Mouse (Mus musculus): Measurements from ENCODE around the gene Sis. TPM values are rescaled to one million over a fixed set of nuclear protein-coding genes. Genes with fewer than 3 reads are reported as not detected.
A peak's percentile ranks its signal among the peaks of the same experiment; 100 is the strongest.

Gene Sis
- total and polyA plus RNA-seq, 3 experiments: 0.47 to 1.9 (median 1.5) TPM

DNA sequence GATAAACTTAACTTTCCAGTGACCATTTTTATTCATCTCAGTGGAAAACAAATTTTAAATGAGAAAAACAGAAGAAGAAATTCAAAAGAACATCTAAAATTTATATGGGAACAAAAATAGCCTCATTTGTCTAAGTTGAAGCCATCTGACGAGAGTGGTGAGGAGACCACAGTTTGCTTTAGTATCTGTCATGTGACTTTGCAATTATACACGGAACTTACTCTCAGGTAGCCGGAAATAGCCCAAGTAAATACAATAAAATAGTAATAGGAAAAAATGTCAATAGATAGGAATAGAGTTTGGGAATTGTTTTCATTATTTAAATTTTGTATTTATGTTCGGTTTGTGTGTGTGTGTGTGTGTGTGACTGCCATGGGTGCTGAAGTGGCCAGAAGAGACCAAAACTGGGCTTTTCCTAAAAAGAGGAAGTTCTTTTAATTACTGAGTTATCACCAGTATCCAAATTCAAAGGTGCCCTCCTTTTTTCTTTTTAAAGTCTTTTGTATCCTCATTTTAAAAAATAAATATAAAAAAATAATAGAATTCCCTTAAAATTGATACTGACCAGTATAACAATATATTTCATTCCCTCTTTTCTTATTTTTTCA is 48.6 kb downstream of the Sis start:
- Histone ChIP-seq H3K4me1 (ENCODE audit: control insufficient read depth in 1 of 2, insufficient read depth in 2 of 2) (peaks cover 0 to 5% of the 10 kb centered on the region in 2 experiments; a peak in 2 of 4 replicates), H3K79me2 (replicated peaks; ENCODE audit: control insufficient read depth, extremely low read depth, insufficient read depth, poor library complexity, severe bottlenecking) (no peaks in the 10 kb centered on the region), H3K36me3 (replicated peaks in 1 of 2; ENCODE audit: control insufficient read depth in 1 of 2, insufficient read depth in 1 of 2, low read length in 1 of 2) (no peaks in the 10 kb centered on the region), H3K4me2 (ENCODE audit: insufficient read depth, low read depth, poor library complexity, severe bottlenecking) (no peak overlapping the region), H3K9me3 (replicated peaks; ENCODE audit: low read length) (no peaks in the 10 kb centered on the region), H3K4me3 (replicated peaks in 1 of 3; ENCODE audit: low read depth in 2 of 3, low read length in 2 of 3, poor library complexity in 1 of 3) (peak overlapping the region in 1 of 3 experiments; percentile 28), H3K27me3 (replicated peaks) (no peaks in the 10 kb centered on the region), H3K9ac (ENCODE audit: insufficient read depth, low read depth) (no peak overlapping the region), H3K27ac (ENCODE audit: insufficient read depth, low read depth) (no peak overlapping the region)
- TF ChIP-seq RAD21 (IDR thresholded peaks at IDR 0.05; ENCODE audit: low read depth, low read length) (no peak), TBP (conservative IDR thresholded peaks at IDR 0.05; ENCODE audit: low read depth, low read length) (0 out of 2 replicates have a peak, but pooled peaks have one; percentile 17), MAZ (IDR thresholded peaks at IDR 0.05; ENCODE audit: low read depth, low read length) (no peak), BHLHE40 (IDR thresholded peaks at IDR 0.05; ENCODE audit: low read depth, low read length) (peak; percentile 54), CHD1 (IDR thresholded peaks at IDR 0.05; ENCODE audit: low read depth, low read length) (no peak), JUND (conservative IDR thresholded peaks at IDR 0.05; ENCODE audit: low read depth, low read length) (no peak), POLR2AphosphoS2 (IDR thresholded peaks at IDR 0.05; ENCODE audit: low read depth, low read length) (no peak), TCF12 (IDR thresholded peaks at IDR 0.05; ENCODE audit: low read depth, low read length) (no peak), ZMIZ1 (IDR thresholded peaks at IDR 0.05; ENCODE audit: low read depth, low read length) (no peak), SIN3A (IDR thresholded peaks at IDR 0.05; ENCODE audit: low read length) (no peak), ZKSCAN1 (IDR thresholded peaks at IDR 0.05; ENCODE audit: borderline replicate concordance, low read depth, low read length) (no peak), ELF1 (IDR thresholded peaks at IDR 0.05; ENCODE audit: low read depth, low read length) (peak; percentile 34; the same call in 1 of the 2 replicates), ZNF384 (IDR thresholded peaks at IDR 0.05; ENCODE audit: low read depth, low read length) (no peak), USF1 (IDR thresholded peaks at IDR 0.05; ENCODE audit: low read depth, low read length) (peak; percentile 60), IRF4 (IDR thresholded peaks at IDR 0.05; ENCODE audit: low read depth, low read length) (no peak), CTCF (conservative IDR thresholded peaks at IDR 0.05 in 1 of 2, IDR thresholded peaks at IDR 0.05 in 1 of 2; ENCODE audit: low read depth in 2 of 2, low read length in 2 of 2) (no peak), USF2 (conservative IDR thresholded peaks at IDR 0.05; ENCODE audit: low read depth, low read length) (peak; percentile 59), MEF2A (IDR thresholded peaks at IDR 0.05; ENCODE audit: borderline replicate concordance, low read depth, low read length) (no peak), NRF1 (IDR thresholded peaks at IDR 0.05; ENCODE audit: low read depth, low read length) (no peak), MAFK (IDR thresholded peaks at IDR 0.05; ENCODE audit: insufficient replicate concordance, low read length) (no peak), NELFE (IDR thresholded peaks at IDR 0.05; ENCODE audit: low read depth, low read length) (no peak), UBTF (IDR thresholded peaks at IDR 0.05; ENCODE audit: low read depth, low read length) (no peak), HCFC1 (IDR thresholded peaks at IDR 0.05; ENCODE audit: low read depth, low read length) (no peak), JUN (IDR thresholded peaks at IDR 0.05; ENCODE audit: insufficient read depth, low read depth, low read length) (no peak), RCOR1 (conservative IDR thresholded peaks at IDR 0.05; ENCODE audit: low read depth, low read length) (no peak)
- peak; percentile 33 for DNase-seq (ENCODE audit: extremely low read depth)
- dilution Hi-C loops (cut with MboI; ENCODE audit: extremely low pct_ligation_motif_present, extremely low pct_unique_long_range_greater_than_20kb, low sequenced_read_pairs) (no loop called here), in situ Hi-C loops (cut with MboI; ENCODE audit: low pct_ligation_motif_present, low pct_unique_long_range_greater_than_20kb, low sequenced_read_pairs) (no loop called here)
